Mouse (Mus musculus): ENCODE results near the gene Gm20388.

DNA sequence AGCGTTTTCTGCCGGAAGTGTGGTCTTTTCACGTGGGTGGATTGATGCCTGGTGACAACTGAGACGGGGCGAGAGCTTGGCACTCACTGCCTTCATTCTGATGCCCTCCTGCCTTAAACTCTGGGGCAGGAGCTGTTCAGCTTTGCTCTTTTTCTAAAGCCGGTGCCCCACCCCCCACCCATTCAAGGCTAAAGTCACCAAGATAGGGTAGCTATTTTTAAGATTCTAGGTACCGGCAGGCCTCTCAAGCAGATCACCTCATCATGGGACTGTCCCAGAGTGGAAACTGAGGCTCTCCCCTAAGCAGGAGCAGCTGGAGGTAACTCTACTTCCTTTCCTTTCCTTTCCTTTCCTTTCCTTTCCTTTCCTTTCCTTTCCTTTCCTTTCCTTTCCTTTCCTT, 4260.0 kb downstream of the Gm20388 start:
- TF ChIP-seq ZC3H11A (IDR thresholded peaks at IDR 0.05; ENCODE audit: borderline replicate concordance, low read depth, low read length) (no peak), ZNF384 (IDR thresholded peaks at IDR 0.05; ENCODE audit: low read depth, low read length) (no peak), HCFC1 (IDR thresholded peaks at IDR 0.05; ENCODE audit: borderline replicate concordance, insufficient read depth, low read length) (no peak), MAFK (IDR thresholded peaks at IDR 0.05; ENCODE audit: insufficient read depth, low read depth, low read length) (no peak)
